Mouse (Mus musculus) megakaryocyte progenitor cell, adult 5-6 weeks (primary cell): ENCODE measurements around the gene Psg23. TPM values are rescaled to one million over a fixed set of nuclear protein-coding genes. Genes with fewer than 3 reads are reported as not detected.
"Not testable (repeated sequence)": the region's sequence is repeated elsewhere in the genome, so short reads cannot be mapped to it uniquely, and the experiment has no call there.

Experiments
- ATAC-seq: replicated peaks from 2 replicates; pipeline ENCODE4 v1.8.0; 2016; ENCODE audit warnings: mild to moderate bottlenecking, moderate TSS enrichment, inconsistent platforms; ENCODE audit not compliant: poor library complexity
- total RNA-seq, 2 experiments: library from RNA; stranded (forward) in 1 of 2; stranded (reverse) in 1 of 2; fragments of 157-497, 149-512 nt in 1 of 2; fragments of 200-1000 nt in 1 of 2; gene quantifications; 2 replicates each; pipeline versions ENCODE4 v1.2.3 to v1.2.4; 2015 to 2017

Psg23 gene
- total RNA-seq (2015) (not detected in 2 replicates), total RNA-seq (2017) (not detected in 2 replicates)

GRCm38 (mm10) chr7:18616401-18616800, at the start of gene Psg23:
Gene Psg23 (minus strand): TSS chr7:18616501.
- ATAC-seq: not testable (repeated sequence)

- ATAC-seq: not testable (repeated sequence)
These were observed 40.3 kb upstream of the Psg23 start, which contains the start of gene Psg21 for GRCm38 (mm10) chr7:18656625-18657024. Gene Psg21 (minus strand): TSS chr7:18656725.

- not testable (repeated sequence) for ATAC-seq
These were observed 10.6 kb upstream of the Psg23 start for GRCm38 (mm10) chr7:18626921-18627320.

GRCm38 (mm10) chr7:18567205-18567604, 49.1 kb downstream of the Psg23 start, which contains the start of gene Psg27:
Gene Psg27 (minus strand): TSS chr7:18567305.
- no peak for ATAC-seq

DNA sequence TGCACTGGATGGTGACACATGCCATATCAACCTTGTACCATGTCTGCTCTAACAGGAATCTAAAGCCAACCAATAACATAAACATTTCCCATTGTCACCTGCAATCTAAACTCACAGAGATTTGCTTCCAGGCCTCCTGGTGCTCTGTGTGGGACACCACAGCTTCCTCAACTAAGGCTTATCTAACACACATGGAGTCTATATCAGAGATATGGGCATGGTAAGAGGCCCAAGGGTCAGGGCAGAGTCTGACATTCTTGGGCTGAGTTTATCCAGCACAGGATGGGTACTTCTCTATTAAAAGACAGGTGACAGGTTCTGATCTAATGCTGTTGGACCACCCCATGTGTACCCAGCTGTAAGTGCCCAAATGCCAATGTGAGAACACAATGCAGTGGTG, 56.5 kb downstream of the Psg23 start:
- no peak for ATAC-seq

Other genes with a start within 250 kb of the Psg23 start
- not detected in 2 replicates for gene Psg28, start 184.5 kb downstream of the Psg23 start, total RNA-seq (2015)
- not detected in 2 replicates for gene Psg28, start 184.5 kb downstream of the Psg23 start, total RNA-seq (2017)
- gene Psg26, start 132.3 kb downstream of the Psg23 start, total RNA-seq (2015): not detected in 2 replicates
- not detected in 2 replicates for gene Psg26, start 132.3 kb downstream of the Psg23 start, total RNA-seq (2017)
- gene Psg25, start 84.2 kb downstream of the Psg23 start, total RNA-seq (2015): not detected in 2 replicates
- not detected in 2 replicates for gene Psg25, start 84.2 kb downstream of the Psg23 start, total RNA-seq (2017)
- gene Psg27, start 49.2 kb downstream of the Psg23 start, total RNA-seq (2015): not detected in 2 replicates
- gene Psg27, start 49.2 kb downstream of the Psg23 start, total RNA-seq (2017): not detected in 2 replicates
- not detected in 2 replicates for gene Psg21, start 40.2 kb upstream of the Psg23 start, total RNA-seq (2015)
- not detected in 2 replicates for gene Psg21, start 40.2 kb upstream of the Psg23 start, total RNA-seq (2017)
- gene Psg20, start 69.7 kb upstream of the Psg23 start, total RNA-seq (2015): not detected in 2 replicates
- not detected in 2 replicates for gene Psg20, start 69.7 kb upstream of the Psg23 start, total RNA-seq (2017)
- gene Psg22, start 101.6 kb upstream of the Psg23 start, total RNA-seq (2015): not detected in 2 replicates
- gene Psg22, start 101.6 kb upstream of the Psg23 start, total RNA-seq (2017): not detected in 2 replicates
- not detected in 2 replicates for gene Psg19, start 182.0 kb upstream of the Psg23 start, total RNA-seq (2015)
- gene Psg19, start 182.0 kb upstream of the Psg23 start, total RNA-seq (2017): not detected in 2 replicates
- not detected in 2 replicates for gene Psg17, start 205.1 kb upstream of the Psg23 start, total RNA-seq (2015)
- gene Psg17, start 205.1 kb upstream of the Psg23 start, total RNA-seq (2017): not detected in 2 replicates
- gene Mill2, start 223.5 kb upstream of the Psg23 start, total RNA-seq (2015): 0.15 and 0.44 TPM in 2 replicates
- gene Mill2, start 223.5 kb upstream of the Psg23 start, total RNA-seq (2017): 0.75 TPM in 1 of 2 replicates, not detected in the other